Mouse (Mus musculus): ENCODE results near the gene Olfr1046. TPM values are rescaled to one million over a fixed set of nuclear protein-coding genes. Genes with fewer than 3 reads are reported as not detected.

The Olfr1046 gene
- total RNA-seq (2023; ENCODE audit: inconsistent age): not detected in 4 replicates

GRCm38 (mm10) chr2:86219214-86219613 is at the start of gene Olfr1046:
Olfr1046 (minus strand) TSS chr2:86219314.

GRCm38 (mm10) chr2:86258228-86258627 is 39.1 kb upstream of the Olfr1046 start, which contains the start of gene Olfr1049:
Olfr1049 (minus strand) TSS chr2:86258328.

GRCm38 (mm10) chr2:86240189-86240588 is 21.1 kb upstream of the Olfr1046 start, which contains the start of gene Olfr1048:
Olfr1048 (minus strand) TSS chr2:86240289.

GRCm38 (mm10) chr2:86231301-86231700 is 12.2 kb upstream of the Olfr1046 start, which contains the start of gene Olfr1047:
Olfr1047 (minus strand) TSS chr2:86231401.

GRCm38 (mm10) chr2:86202909-86203308 is 16.2 kb downstream of the Olfr1046 start, which contains the start of gene Olfr1045:
Olfr1045 (minus strand) TSS chr2:86203009.

GRCm38 (mm10) chr2:86185583-86185982 is 33.5 kb downstream of the Olfr1046 start, which contains the start of gene Olfr52:
Olfr52 (minus strand) TSS chr2:86185683.

GRCm38 (mm10) chr2:86177720-86178119 is 41.4 kb downstream of the Olfr1046 start, which contains the start of gene Olfr1044:
Olfr1044 (minus strand) TSS chr2:86177820.

GRCm38 (mm10) chr2:86167422-86167821 is 51.7 kb downstream of the Olfr1046 start, which contains the start of gene Olfr1043:
Olfr1043 (minus strand) TSS chr2:86167522.

Other genes starting within 250 kb of the Olfr1046 start
- gene Olfr1029, start 245.4 kb downstream of the Olfr1046 start, total RNA-seq (2023; ENCODE audit: inconsistent age): 0.12 TPM in 1 of 4 replicates, not detected in the others
- gene Olfr1030, start 240.0 kb downstream of the Olfr1046 start, total RNA-seq (2023; ENCODE audit: inconsistent age): not detected in 4 replicates
- not detected in 4 replicates for gene Olfr1031, start 229.0 kb downstream of the Olfr1046 start, total RNA-seq (2023; ENCODE audit: inconsistent age)
- gene Olfr1032, start 213.8 kb downstream of the Olfr1046 start, total RNA-seq (2023; ENCODE audit: inconsistent age): not detected in 4 replicates
- not detected in 4 replicates for gene Olfr1033, start 198.7 kb downstream of the Olfr1046 start, total RNA-seq (2023; ENCODE audit: inconsistent age)
- not detected in 4 replicates for gene Olfr1034, start 173.5 kb downstream of the Olfr1046 start, total RNA-seq (2023; ENCODE audit: inconsistent age)
- gene Olfr1036, start 145.3 kb downstream of the Olfr1046 start, total RNA-seq (2023; ENCODE audit: inconsistent age): not detected in 4 replicates
- not detected in 4 replicates for gene Olfr1037, start 131.9 kb downstream of the Olfr1046 start, total RNA-seq (2023; ENCODE audit: inconsistent age)
- not detected in 4 replicates for gene Olfr1039, start 83.4 kb downstream of the Olfr1046 start, total RNA-seq (2023; ENCODE audit: inconsistent age)
- not detected in 4 replicates for gene Olfr1040, start 72.6 kb downstream of the Olfr1046 start, total RNA-seq (2023; ENCODE audit: inconsistent age)
- gene Olfr1042, start 57.5 kb downstream of the Olfr1046 start, total RNA-seq (2023; ENCODE audit: inconsistent age): not detected in 4 replicates
- not detected in 4 replicates for gene Olfr1043, start 51.8 kb downstream of the Olfr1046 start, total RNA-seq (2023; ENCODE audit: inconsistent age)
- not detected in 4 replicates for gene Olfr1044, start 41.5 kb downstream of the Olfr1046 start, total RNA-seq (2023; ENCODE audit: inconsistent age)
- not detected in 4 replicates for gene Olfr52, start 33.6 kb downstream of the Olfr1046 start, total RNA-seq (2023; ENCODE audit: inconsistent age)
- gene Olfr1045, start 16.3 kb downstream of the Olfr1046 start, total RNA-seq (2023; ENCODE audit: inconsistent age): not detected in 4 replicates
- gene Olfr1047, start 12.1 kb upstream of the Olfr1046 start, total RNA-seq (2023; ENCODE audit: inconsistent age): not detected in 4 replicates
- not detected in 4 replicates for gene Olfr1048, start 21.0 kb upstream of the Olfr1046 start, total RNA-seq (2023; ENCODE audit: inconsistent age)
- gene Olfr1049, start 39.0 kb upstream of the Olfr1046 start, total RNA-seq (2023; ENCODE audit: inconsistent age): not detected in 4 replicates
- gene Olfr1051, start 59.8 kb upstream of the Olfr1046 start, total RNA-seq (2023; ENCODE audit: inconsistent age): not detected in 4 replicates
- gene Olfr1052, start 73.1 kb upstream of the Olfr1046 start, total RNA-seq (2023; ENCODE audit: inconsistent age): not detected in 4 replicates
- not detected in 4 replicates for gene Olfr1053, start 96.0 kb upstream of the Olfr1046 start, total RNA-seq (2023; ENCODE audit: inconsistent age)
- not detected in 4 replicates for gene Olfr1054, start 116.1 kb upstream of the Olfr1046 start, total RNA-seq (2023; ENCODE audit: inconsistent age)
- gene Olfr1055, start 131.0 kb upstream of the Olfr1046 start, total RNA-seq (2023; ENCODE audit: inconsistent age): not detected in 4 replicates
- gene Olfr1056, start 143.2 kb upstream of the Olfr1046 start, total RNA-seq (2023; ENCODE audit: inconsistent age): not detected in 4 replicates
- gene Olfr1057, start 159.1 kb upstream of the Olfr1046 start, total RNA-seq (2023; ENCODE audit: inconsistent age): not detected in 4 replicates
- not detected in 4 replicates for gene Olfr1058, start 169.2 kb upstream of the Olfr1046 start, total RNA-seq (2023; ENCODE audit: inconsistent age)
- gene Olfr1061, start 194.7 kb upstream of the Olfr1046 start, total RNA-seq (2023; ENCODE audit: inconsistent age): not detected in 4 replicates
- gene Olfr1062, start 207.4 kb upstream of the Olfr1046 start, total RNA-seq (2023; ENCODE audit: inconsistent age): not detected in 4 replicates
- not detected in 4 replicates for gene Olfr1065, start 231.3 kb upstream of the Olfr1046 start, total RNA-seq (2023; ENCODE audit: inconsistent age)
- not detected in 4 replicates for gene Olfr1066, start 237.0 kb upstream of the Olfr1046 start, total RNA-seq (2023; ENCODE audit: inconsistent age)

All from B cell, adult (primary cell).